Mouse (Mus musculus): Measurements from ENCODE around the gene C530008M17Rik.

DNA sequence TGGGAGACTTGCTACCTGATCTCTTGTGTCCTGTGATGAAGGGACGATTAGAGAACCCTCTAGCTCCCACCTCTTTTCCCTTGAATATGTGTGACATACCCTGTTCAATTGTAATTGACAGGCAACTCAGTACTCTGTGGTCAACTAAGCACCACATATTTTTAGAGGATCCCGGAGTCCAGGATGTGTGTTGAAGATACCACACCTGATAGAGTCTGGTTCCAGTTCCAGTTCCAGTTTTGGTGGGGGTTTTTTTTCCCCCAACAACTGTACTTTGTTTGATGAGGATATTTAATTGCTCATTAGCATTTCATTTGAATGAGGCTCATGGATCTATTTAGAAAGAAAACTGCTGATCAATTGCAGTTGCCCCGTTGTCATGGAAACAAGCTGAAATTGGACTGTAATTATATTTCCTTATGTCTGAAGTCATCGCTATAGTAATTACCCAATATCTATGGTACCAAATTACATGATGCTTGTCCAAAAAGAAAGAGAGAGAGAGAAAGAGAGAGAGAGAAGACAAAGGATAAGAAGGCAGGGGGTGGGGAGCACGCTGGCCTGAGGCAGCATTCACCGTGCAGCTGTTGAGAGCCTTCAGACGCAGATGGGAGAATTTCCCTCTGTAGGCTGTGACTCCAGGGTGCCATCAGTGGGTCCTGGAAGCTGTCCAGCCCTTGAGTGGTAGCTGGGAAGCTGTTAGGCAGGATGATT is 172.4 kb downstream of the C530008M17Rik start:
- TF ChIP-seq CTCF (IDR thresholded peaks at IDR 0.05; ENCODE audit: borderline replicate concordance, insufficient read depth, low read depth, low read length), result no peak
- no peak for TF ChIP-seq POLR2A (IDR thresholded peaks at IDR 0.05; ENCODE audit: borderline replicate concordance, insufficient read depth, low read length)

Measured in cerebellum, adult 2 months (tissue).